Mouse (Mus musculus) forebrain, embryonic 15.5 days (tissue): ENCODE results near the gene Bad. TPM values are rescaled to one million over a fixed set of nuclear protein-coding genes. Genes with fewer than 3 reads are reported as not detected.
"Not testable (repeated sequence)": the region's sequence is repeated elsewhere in the genome, so short reads cannot be mapped to it uniquely, and the experiment has no call there.

Experiments used
- ATAC-seq: fragments of 200-750 bp; cut with Nextera tagmentation; replicated peaks from 2 replicates; pipeline ENCODE4 v1.8.0; 2017; ENCODE audit warnings: mild to moderate bottlenecking, moderate TSS enrichment, moderate library complexity
- H3K27ac ChIP-seq: fragments of 300-500 bp; sonication (generic); replicated peaks from 2 replicates; pipeline ENCODE4 v1.5.1; 2015; ENCODE audit warnings: mild to moderate bottlenecking, inconsistent platforms
- H3K27me3 ChIP-seq: fragments of 300-500 bp; sonication (generic); 2 replicates; pipeline ENCODE4 v1.6.1; 2015; ENCODE audit warnings: inconsistent platforms
- H3K36me3 ChIP-seq: fragments of 300-500 bp; sonication (generic); 2 replicates; pipeline ENCODE4 v1.6.1; 2015; ENCODE audit warnings: mild to moderate bottlenecking, inconsistent platforms
- H3K4me1 ChIP-seq: fragments of 300-500 bp; sonication (generic); 2 replicates; pipeline ENCODE4 v1.6.1; 2015; ENCODE audit warnings: inconsistent platforms
- H3K4me2 ChIP-seq: fragments of 300-500 bp; sonication (generic); replicated peaks from 2 replicates; pipeline ENCODE4 v1.6.1; 2015; ENCODE audit warnings: mild to moderate bottlenecking, inconsistent platforms
- H3K4me3 ChIP-seq: fragments of 300-500 bp; sonication (generic); 2 replicates; pipeline ENCODE4 v1.5.1; 2015; ENCODE audit warnings: mild to moderate bottlenecking, inconsistent platforms
- H3K9ac ChIP-seq: fragments of 300-500 bp; sonication (generic); replicated peaks from 2 replicates; pipeline ENCODE4 v1.6.1; 2015; ENCODE audit warnings: mild to moderate bottlenecking, inconsistent platforms
- H3K9me3 ChIP-seq: fragments of 300-500 bp; sonication (generic); 2 replicates; pipeline ENCODE4 v1.6.1; 2016; ENCODE audit warnings: inconsistent platforms
- WGBS: fragments of 180-500 bp; shearing (Covaris S2); methylation state at CpG from one replicate; pipeline ENCODE4 v1.1.7; 2015; ENCODE audit warnings: mixed read lengths; 5-methylcytosine and 5-hydroxymethylcytosine counted together
- polyA plus RNA-seq: library from polyadenylated mRNA; unstranded; fragments of >200 nt; fragmentation: Nextera tagmentation; extraction: Ambion mirVana; gene quantifications from 2 replicates; pipeline ENCODE4 v1.2.1, GENCODE M21; 2015

Bad gene
- polyA plus RNA-seq, 1 experiment from 2014 or later: 83.7 TPM

DNA sequence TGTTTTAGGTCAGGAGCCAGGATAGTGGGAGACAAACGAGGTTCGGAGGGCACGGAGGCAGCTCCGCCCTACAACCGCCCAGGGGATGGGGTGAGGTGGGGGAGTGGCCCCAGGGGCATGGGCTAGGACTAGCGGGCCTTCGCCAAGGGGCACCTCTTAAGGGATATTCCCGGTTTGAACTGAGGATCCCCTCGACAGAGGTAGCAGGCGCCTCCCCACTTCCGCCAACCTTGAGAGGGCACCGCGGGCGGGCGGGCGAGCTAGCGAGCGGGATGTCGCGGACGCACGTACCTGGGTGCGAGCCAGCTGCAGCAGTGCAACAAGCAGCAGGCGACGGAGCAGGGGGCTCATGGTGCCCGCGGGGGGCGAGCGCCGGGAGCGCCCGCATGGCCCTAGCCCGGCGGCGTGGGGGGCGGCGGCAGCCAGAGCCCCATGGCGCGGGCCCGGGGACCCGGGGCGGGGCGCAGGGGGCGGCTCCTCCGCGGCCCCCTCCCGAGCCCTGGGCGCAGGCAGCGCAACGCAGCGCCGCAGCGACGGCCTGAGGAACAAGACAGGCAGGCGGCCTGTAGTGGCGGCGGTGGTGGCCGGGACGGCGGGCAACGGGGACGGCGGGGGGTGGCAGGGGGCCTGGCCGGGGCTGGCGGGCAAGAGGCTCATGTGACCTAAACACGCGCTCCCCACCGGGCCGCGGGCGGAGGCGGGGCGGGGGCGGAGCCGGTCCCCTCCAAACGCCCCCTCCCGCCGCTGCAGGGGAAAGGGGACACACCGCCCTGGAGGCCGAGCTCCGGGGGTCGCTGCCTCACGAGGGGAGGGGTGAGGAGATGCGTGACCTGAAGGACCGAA lies 45.6 kb downstream of the Bad start, which contains the start of gene Vegfb:
Gene Vegfb (minus strand): TSS at position 591 of the 843 bp plus-strand sequence.
- peak within 1 kb of the TSS; percentile 79 for H3K4me3 ChIP-seq
- ATAC-seq: peak; percentile 62
- peak within 1 kb of the TSS; percentile 74 for H3K9ac ChIP-seq
- H3K9me3 ChIP-seq: no peaks in the 10 kb centered on the region
- H3K27me3 ChIP-seq: no peaks in the 10 kb centered on the region
- peaks cover 26% of the 10 kb centered on the region for H3K4me1 ChIP-seq
- H3K36me3 ChIP-seq: peaks cover 13% of the 10 kb centered on the region
- under 1% methylated on average over 60 of the region's 85 CpGs for WGBS
- H3K27ac ChIP-seq: peak within 1 kb of the TSS; percentile 66
- H3K4me2 ChIP-seq: peak within 1 kb of the TSS; percentile 75

DNA sequence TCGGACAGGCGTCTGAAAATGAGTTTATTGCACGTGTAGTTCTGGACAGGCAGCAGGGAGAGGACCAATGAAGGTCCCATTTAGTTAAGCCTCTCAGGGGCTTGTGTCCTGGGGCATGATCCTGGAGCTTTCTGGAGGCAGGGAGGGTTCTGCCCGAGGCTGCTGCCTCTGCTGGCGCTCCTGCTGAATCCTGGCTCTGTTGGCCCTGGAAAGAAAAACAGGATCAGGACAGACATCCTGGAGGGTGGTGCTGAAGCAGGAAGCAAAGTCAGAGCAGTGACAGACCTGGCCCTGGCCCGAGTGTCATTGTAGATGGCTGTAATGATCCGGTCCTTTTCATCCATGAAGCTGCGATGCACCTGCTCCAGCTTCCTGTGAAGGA lies 46.2 kb downstream of the Bad start:
- Histone ChIP-seq H3K4me3 (peak overlapping the region; percentile 79), H3K4me2 (peak overlapping the region; percentile 75), H3K27me3 (no peaks in the 10 kb centered on the region), H3K9me3 (no peaks in the 10 kb centered on the region), H3K36me3 (0 out of 2 replicates have a peak, but pooled peaks cover 9% of the 10 kb centered on the region), H3K27ac (peak overlapping the region; percentile 66), H3K4me1 (peaks cover 29% of the 10 kb centered on the region), H3K9ac (peak overlapping the region; percentile 74)
- no peak for ATAC-seq
- WGBS: 5% methylated on average over 8 of the region's 8 CpGs

DNA sequence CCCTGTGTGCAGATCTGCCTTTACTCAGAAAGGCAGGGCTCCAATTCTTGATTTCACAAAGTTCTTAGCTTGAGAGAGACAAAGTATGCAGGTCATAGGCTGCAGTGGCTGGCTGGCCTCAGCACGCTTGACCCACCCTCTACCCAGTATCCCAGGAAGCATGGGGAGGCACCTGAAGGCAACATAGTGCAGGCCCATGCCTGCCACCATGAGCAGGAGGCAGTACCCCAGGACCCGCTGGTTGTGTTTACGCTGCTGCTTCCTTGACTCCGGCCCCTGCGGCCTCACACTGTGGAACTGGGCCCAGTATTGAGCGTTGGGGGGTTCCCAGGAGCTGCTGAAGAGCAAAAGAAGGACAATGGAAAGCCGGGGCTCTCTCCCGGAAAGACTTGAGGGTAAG lies 47.6 kb downstream of the Bad start:
- 89% methylated on average over 8 of the region's 8 CpGs for WGBS
- no peak overlapping the region for H3K4me3 ChIP-seq
- H3K4me2 ChIP-seq: no peak overlapping the region
- H3K27me3 ChIP-seq: no peaks in the 10 kb centered on the region
- ATAC-seq: no peak
- 0 out of 2 replicates have a peak, but pooled peaks cover 4% of the 10 kb centered on the region for H3K36me3 ChIP-seq
- peaks cover 33% of the 10 kb centered on the region for H3K4me1 ChIP-seq
- no peaks in the 10 kb centered on the region for H3K9me3 ChIP-seq
- no peak overlapping the region for H3K9ac ChIP-seq
- no peak overlapping the region for H3K27ac ChIP-seq

DNA sequence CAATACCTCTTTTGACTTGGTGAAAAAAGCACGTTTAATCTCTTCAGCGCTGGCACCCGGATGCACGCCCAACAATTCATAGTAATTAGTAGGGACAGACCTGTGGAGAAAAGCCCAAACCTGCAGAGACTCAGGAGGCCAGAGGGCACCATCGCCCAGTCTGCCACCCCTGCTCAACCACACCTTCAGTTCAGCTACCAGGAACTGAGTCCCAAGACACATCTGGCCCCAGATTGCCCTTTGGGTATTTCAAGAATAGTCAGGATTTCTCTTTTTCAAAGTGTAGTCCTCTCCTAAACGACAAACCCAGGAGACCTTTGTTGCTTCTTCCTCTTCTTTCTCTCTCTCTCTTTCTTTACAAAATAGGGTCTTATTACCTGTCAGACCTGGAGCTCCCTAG lies 49.1 kb downstream of the Bad start:
- Histone ChIP-seq H3K36me3 (no peaks in the 10 kb centered on the region), H3K4me1 (peaks cover 47% of the 10 kb centered on the region), H3K4me3 (no peak overlapping the region), H3K27ac (no peak overlapping the region), H3K4me2 (no peak overlapping the region), H3K9me3 (no peaks in the 10 kb centered on the region), H3K9ac (no peak overlapping the region), H3K27me3 (no peaks in the 10 kb centered on the region)
- WGBS: 85% methylated on average over 6 of the region's 6 CpGs
- ATAC-seq: no peak

DNA sequence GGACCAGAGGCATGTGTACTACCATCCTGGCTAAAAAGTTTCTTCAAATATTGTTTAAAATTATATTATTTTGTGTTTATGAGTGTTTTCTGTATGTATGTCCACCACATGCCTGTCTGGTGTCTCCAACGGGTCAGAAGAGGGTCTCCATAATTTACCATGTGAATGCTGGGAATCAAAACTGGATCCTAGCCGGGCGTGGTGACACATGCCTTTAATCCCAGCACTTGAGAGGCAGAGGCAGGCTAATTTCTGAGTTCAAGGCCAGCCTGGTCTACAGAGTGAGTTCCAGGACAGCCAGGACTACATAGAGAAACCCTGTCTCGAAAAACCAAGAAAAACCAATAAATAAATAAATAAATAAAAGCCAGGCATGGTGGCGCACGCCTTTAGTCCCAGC lies 49.5 kb downstream of the Bad start:
- 92% methylated on average over 6 of the region's 6 CpGs for WGBS
- not testable (repeated sequence) for H3K36me3 ChIP-seq, H3K27me3 ChIP-seq, H3K4me3 ChIP-seq, ATAC-seq, H3K27ac ChIP-seq, H3K9me3 ChIP-seq, H3K4me2 ChIP-seq, H3K9ac ChIP-seq
- peaks cover 47% of the 10 kb centered on the region for H3K4me1 ChIP-seq

DNA sequence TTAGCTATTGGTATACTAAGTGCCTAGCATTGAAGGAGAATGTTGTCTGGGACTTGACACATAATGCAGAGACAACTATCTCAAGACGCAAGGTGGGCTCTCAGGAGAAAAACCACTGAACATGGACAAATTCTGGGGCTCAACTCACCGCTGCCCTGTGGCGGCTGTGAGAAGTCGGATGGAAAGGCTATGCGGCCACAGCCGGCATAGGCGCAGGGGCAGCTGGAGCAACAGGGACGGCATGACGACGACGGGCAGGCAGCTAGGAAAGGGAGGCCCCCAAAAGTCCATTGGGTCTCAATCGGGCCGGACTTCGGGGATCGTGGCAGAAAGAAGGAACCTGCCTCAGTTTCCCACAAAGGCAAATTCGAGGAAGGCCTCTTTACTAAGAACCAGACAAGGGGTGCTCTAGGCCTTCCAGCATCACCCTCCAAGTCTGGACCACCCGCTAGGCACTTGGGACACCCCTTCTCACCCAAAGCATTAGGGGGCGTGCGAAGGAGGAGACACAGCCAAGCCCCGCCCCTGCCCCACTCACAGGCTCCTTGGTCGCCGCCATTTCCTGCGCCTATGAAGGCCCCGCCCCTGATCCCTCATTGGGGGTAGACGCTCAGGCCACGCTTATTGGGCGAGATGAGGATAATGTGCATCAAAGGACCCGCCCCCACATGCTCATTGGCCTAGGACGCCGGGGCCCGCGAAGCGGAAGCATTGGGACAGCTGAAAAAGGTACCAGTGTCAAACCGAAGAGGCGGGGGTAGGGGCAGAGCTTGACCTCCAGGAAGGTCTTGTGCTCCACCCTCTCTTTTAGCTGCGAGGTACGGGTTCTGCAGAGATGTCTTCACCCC lies 50.6 kb downstream of the Bad start, which contains the start of gene Dnajc4:
Gene Dnajc4 (minus strand): TSS at position 562 of the 848 bp plus-strand sequence.
- peak within 1 kb of the TSS; percentile 60 for H3K27ac ChIP-seq
- H3K4me3 ChIP-seq: peak within 1 kb of the TSS; percentile 60
- H3K9ac ChIP-seq: peak within 1 kb of the TSS; percentile 62
- peak within 1 kb of the TSS; percentile 92 for H3K4me2 ChIP-seq
- no peaks in the 10 kb centered on the region for H3K9me3 ChIP-seq
- H3K4me1 ChIP-seq: peaks cover 48% of the 10 kb centered on the region
- peak; percentile 95 for ATAC-seq
- WGBS: 1% methylated on average over 37 of the region's 37 CpGs
- no peaks in the 10 kb centered on the region for H3K27me3 ChIP-seq
- H3K36me3 ChIP-seq: no peaks in the 10 kb centered on the region

DNA sequence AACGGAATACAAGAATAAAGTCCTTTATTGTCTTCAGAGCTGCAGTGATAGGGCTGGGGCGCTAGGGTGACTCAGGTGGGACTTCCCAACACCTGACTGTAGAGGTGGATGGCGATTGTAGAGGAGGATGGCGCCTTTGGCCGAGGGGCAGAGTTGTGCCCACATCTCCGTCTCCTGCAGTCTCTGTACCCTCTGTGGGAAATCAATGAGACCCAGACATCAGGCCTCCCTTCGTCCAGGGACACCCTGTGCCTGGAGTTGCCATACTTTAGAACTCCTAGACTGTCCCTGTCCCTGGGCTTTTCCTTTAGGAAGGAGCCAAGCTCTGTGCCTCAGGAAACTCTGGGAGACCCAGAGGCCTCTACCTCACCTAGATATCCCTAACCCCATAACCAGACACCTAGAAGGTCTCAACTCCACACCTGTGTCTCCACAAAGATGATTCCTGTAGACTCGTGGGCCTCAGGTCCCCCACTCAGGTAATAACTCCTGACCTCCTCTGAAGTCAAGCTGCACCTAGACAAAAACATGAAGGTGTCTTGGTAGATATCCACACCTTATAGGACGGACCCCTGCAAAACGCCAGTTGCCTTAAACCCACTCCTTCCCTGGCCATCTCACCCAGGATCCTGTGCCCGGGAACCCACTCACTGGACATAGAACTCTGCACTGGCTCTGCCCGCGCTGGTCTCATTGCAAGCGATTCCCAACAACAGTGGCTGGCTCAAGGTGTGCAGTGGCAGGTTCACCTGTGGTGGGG lies 51.5 kb downstream of the Bad start:
- WGBS: 59% methylated on average over 14 of the region's 14 CpGs
- peak overlapping the region; percentile 62 for H3K9ac ChIP-seq
- no peaks in the 10 kb centered on the region for H3K36me3 ChIP-seq
- H3K27ac ChIP-seq: peak overlapping the region; percentile 60
- peak overlapping the region; percentile 92 for H3K4me2 ChIP-seq
- no peaks in the 10 kb centered on the region for H3K9me3 ChIP-seq
- peak; percentile 14; the same call in 1 of the 2 replicates for ATAC-seq
- peak overlapping the region; percentile 60 for H3K4me3 ChIP-seq
- H3K4me1 ChIP-seq: peaks cover 42% of the 10 kb centered on the region
- H3K27me3 ChIP-seq: no peaks in the 10 kb centered on the region

DNA sequence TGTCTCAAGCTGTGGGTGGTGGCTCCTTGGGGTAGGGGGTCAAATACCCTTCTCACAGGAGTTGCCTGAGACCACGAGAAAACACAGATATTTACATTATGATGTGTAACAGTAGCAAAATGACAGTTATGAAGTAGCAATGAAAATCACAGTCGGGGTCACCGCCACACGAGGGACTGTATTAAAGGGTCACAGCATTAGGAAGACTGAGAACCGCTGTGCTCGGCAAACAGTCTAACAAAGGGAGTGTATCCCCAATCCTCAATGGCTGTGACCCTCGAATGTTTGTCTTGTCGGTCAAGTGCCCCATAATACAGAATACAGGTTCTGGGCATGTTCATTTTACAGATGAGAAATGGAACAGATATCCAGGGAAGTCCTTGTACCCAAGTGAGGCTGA lies 52.3 kb downstream of the Bad start:
- Histone ChIP-seq H3K9ac (no peak overlapping the region), H3K27ac (no peak overlapping the region), H3K4me3 (no peak overlapping the region), H3K36me3 (no peaks in the 10 kb centered on the region), H3K9me3 (no peaks in the 10 kb centered on the region), H3K27me3 (no peaks in the 10 kb centered on the region), H3K4me2 (no peak overlapping the region), H3K4me1 (peaks cover 40% of the 10 kb centered on the region)
- no peak for ATAC-seq
- 90% methylated on average over 8 of the region's 8 CpGs for WGBS

DNA sequence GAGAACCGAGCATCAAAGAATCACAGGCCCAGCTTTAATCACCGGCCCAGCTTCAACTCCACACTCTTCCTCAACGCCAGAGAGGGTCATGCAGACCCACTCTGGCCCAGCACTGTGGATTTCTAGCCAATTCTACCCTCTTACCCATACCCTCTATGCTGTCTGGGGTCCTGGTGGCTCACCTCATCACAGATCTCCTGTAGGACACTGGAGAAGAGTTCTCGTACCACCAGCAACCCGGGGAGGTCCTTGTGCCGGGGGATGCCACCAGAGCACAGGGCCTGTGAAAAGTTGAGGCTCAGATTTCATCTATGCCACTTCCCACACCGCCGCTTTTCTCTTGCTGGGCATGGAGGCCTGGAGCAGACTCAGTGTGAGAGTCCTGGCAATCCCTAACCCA lies 52.8 kb downstream of the Bad start:
- ATAC-seq: no peak
- Histone ChIP-seq H3K9ac (no peak overlapping the region), H3K27me3 (no peaks in the 10 kb centered on the region)

DNA sequence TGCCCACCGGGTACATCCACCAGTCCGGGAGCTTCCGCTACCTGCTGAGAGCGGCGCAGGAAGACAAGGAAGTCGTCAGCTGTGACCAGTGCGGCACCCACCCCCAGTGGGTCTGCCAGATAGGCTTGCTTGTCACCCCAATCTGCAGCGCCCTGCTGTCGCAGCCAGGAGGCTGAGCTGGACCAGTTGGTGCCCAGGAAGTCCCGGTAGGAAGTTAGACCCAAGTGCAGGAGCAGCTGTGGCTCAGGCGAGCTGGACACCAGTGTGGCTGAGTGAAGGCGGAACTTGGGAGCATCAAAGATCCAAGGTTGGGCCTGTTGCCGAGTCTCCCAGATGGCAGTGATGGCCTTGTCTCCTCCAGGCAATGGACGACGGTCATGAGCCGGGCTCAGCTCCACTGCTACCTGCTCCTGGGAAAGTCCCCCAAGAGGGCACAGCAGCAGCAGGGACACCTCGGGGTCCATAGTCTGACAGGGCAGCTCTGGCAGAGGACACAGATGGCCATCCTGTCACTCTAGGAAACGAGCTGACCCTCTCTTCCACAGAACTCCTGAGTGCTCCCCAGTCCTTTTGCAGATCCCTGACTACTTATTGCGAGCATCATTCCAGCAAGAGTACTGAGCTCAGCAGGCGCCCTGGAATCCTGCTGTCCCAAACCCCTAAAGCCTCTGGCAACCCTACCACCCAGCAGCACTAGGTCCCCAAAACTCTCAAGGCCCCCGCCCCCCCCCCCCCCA lies 53.8 kb downstream of the Bad start:
- no peak for ATAC-seq
- Histone ChIP-seq H3K4me2 (peak overlapping the region; percentile 82), H3K9ac (peak overlapping the region; percentile 67), H3K4me3 (peak overlapping the region; percentile 60), H3K9me3 (no peaks in the 10 kb centered on the region), H3K4me1 (peaks cover 40% of the 10 kb centered on the region), H3K27ac (no peak overlapping the region), H3K36me3 (0 out of 2 replicates have a peak, but pooled peaks cover 9% of the 10 kb centered on the region), H3K27me3 (no peaks in the 10 kb centered on the region)
- WGBS: 50% methylated on average over 21 of the region's 21 CpGs

More for the DNA sequence above, 52.8 kb downstream of the Bad start:
- Histone ChIP-seq H3K4me2 (no peak overlapping the region), H3K27ac (no peak overlapping the region), H3K9me3 (no peaks in the 10 kb centered on the region), H3K36me3 (0 out of 2 replicates have a peak, but pooled peaks cover 2% of the 10 kb centered on the region), H3K4me3 (no peak overlapping the region), H3K4me1 (peaks cover 40% of the 10 kb centered on the region)
- 84% methylated on average over 8 of the region's 8 CpGs for WGBS

DNA sequence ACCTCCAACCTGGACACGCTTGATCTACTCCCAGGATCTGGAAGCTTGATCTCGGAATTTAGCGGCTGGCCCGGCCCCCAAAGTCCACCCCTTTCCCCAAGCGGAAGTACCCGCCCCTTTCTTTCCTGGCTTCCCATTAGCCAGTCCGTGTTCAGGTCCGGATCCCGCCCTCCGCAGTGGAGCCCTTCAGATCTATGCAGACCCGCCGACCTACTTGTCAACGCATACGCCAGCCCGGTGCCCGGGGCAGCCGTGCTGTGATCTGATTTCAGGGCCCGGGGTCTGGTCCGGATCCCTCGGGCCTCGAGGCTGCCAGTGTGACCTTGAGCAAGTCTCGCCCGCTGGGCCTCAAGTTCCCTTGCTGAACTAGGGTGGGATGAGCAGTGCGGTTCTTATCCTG lies 54.3 kb downstream of the Bad start, which contains the start of the genes Nudt22 and Trpt1:
Gene Nudt22 (minus strand): TSS at position 112 of the 400 bp plus-strand sequence.
Gene Trpt1 (plus strand): TSS at position 126 of the 400 bp plus-strand sequence.
- Histone ChIP-seq H3K4me1 (peaks cover 40% of the 10 kb centered on the region), H3K36me3 (0 out of 2 replicates have a peak, but pooled peaks cover 9% of the 10 kb centered on the region), H3K9me3 (no peaks in the 10 kb centered on the region), H3K4me3 (peak within 1 kb of the TSS; percentile 60), H3K27ac (peak within 1 kb of the TSS; percentile 63), H3K9ac (peak within 1 kb of the TSS; percentile 67), H3K27me3 (no peaks in the 10 kb centered on the region), H3K4me2 (peak within 1 kb of the TSS; percentile 82)
- WGBS: under 1% methylated on average over 24 of the region's 24 CpGs
- peak; percentile 65 for ATAC-seq
